Mouse (Mus musculus): ENCODE results near the gene S100a6. TPM values are rescaled to one million over a fixed set of nuclear protein-coding genes. Genes with fewer than 3 reads are reported as not detected.

The S100a6 gene
- polyA plus RNA-seq, 1 experiment from 2014 or later, result 3,685 TPM

DNA sequence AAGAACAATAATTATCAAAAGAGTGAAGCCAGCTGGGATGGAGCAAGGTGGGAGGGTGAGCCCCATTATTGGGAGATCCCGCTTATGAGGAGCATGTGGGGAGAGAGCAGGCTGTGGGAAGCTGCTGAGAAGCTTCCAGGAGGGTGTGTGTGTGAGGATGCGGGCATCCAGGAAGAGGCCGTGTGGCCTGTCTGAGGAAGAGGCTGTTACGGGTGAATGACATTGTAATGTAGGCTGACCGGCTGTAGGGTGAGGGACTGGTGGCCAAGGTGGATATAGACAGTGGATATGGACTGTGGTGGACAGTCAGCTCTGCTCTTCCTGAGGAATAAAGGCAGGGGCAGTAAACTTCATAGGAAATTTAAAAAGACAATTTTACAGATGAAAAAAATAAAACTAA is 12.8 kb downstream of the S100a6 start:
- 78% methylated on average over 5 of the region's 5 CpGs for WGBS
- no peaks in the 10 kb centered on the region for H3K9me3 ChIP-seq (ENCODE audit: control insufficient read depth, low read length)
- H3K36me3 ChIP-seq (ENCODE audit: control insufficient read depth, insufficient read depth, low read length), result no peaks in the 10 kb centered on the region
- no peak overlapping the region for H3K4me3 ChIP-seq (ENCODE audit: low read depth, low read length)
- peak overlapping the region; percentile 79 for H3K27ac ChIP-seq (replicated peaks)
- H3K27me3 ChIP-seq (ENCODE audit: control insufficient read depth, insufficient read depth, low read length), result no peaks in the 10 kb centered on the region
- TF ChIP-seq CTCF (IDR thresholded peaks at IDR 0.05; ENCODE audit: low read depth), result no peak
- no peak for TF ChIP-seq EP300 (optimal IDR thresholded peaks at IDR 0.05)
- H3K4me1 ChIP-seq (replicated peaks; ENCODE audit: control insufficient read depth, insufficient read depth), result no peaks in the 10 kb centered on the region
- H3K9ac ChIP-seq (ENCODE audit: low read length), result no peak overlapping the region
- ATAC-seq (ENCODE audit: low FRiP score, low TSS enrichment) (no peak), DNase-seq (ENCODE audit: low spot score) (peak; percentile 13)
- H3K4me2 ChIP-seq (replicated peaks; ENCODE audit: low read depth), result no peak overlapping the region

DNA sequence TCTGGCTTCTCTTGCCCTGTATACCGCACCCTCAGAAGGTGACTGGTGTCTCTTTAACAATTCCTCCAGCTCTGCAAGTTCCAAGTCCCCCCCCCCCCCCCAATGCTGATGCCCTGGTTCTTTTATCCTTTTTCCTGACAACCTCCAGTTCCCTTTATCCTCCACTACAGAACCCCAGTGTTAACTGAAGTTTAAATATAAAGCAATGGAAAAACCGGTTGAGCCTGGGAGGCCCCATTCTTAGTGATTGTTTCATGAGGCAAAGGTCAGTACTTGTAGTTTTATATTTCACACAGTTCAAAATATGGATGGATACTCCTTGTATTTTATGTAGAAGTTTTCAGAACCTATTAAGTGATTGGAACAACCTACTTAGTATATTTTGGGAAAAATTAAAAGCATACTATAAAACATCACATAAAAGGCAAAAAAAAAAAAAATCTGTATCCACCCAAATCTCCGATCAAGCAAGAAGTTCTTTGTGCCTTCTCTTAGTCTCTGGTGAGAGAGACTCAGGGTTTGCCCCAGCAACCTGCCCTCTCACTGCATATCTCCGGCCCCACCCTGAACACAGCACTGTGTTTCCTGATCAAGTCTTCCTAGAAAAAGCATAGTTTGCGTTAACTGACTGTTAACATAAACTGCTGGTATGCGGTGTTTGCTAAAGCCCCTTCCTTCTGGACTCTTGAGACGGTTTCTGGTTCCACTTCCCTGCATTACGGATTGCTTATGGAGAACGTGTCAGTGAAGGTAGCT is 13.8 kb downstream of the S100a6 start:
- Histone ChIP-seq H3K9me3 (ENCODE audit: control insufficient read depth, low read length) (no peaks in the 10 kb centered on the region), H3K36me3 (ENCODE audit: control insufficient read depth, insufficient read depth, low read length) (no peaks in the 10 kb centered on the region), H3K4me2 (replicated peaks; ENCODE audit: low read depth) (peak overlapping the region; percentile 15; the same call in 1 of the 2 replicates), H3K27ac (replicated peaks) (peak overlapping the region; percentile 90), H3K9ac (ENCODE audit: low read length) (no peak overlapping the region), H3K4me1 (replicated peaks; ENCODE audit: control insufficient read depth, insufficient read depth) (no peaks in the 10 kb centered on the region), H3K4me3 (ENCODE audit: low read depth, low read length) (no peak overlapping the region), H3K27me3 (ENCODE audit: control insufficient read depth, insufficient read depth, low read length) (no peaks in the 10 kb centered on the region)
- TF ChIP-seq CTCF (IDR thresholded peaks at IDR 0.05; ENCODE audit: low read depth) (no peak), EP300 (optimal IDR thresholded peaks at IDR 0.05) (no peak)
- peak; percentile 78 for ATAC-seq (ENCODE audit: low FRiP score, low TSS enrichment)
- WGBS, result 33% methylated on average over 9 of the region's 9 CpGs
- DNase-seq (ENCODE audit: low spot score), result peak; percentile 73

DNA sequence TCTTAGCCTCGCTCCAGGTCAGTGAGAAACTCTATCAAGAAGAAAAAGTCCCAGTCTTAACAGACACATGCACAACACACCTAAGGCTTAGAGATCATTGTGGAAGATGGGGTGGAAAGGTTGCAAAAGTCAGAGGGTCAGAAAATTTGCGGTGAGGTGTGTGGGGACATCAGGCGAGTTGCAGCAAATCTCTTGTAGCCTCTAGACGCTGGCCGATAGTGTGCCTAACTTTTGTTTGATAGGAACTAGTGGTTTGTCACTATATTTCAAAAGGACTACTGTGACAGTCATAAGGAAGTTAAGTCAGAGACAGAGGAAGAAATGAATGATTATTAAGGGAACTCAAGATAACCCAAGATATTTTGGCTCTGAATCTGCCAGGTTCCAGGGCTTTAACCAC is 14.7 kb downstream of the S100a6 start:
- Histone ChIP-seq H3K27ac (replicated peaks) (peak overlapping the region; percentile 90), H3K4me2 (replicated peaks; ENCODE audit: low read depth) (no peak overlapping the region; the same call in 1 of the 2 replicates), H3K4me1 (replicated peaks; ENCODE audit: control insufficient read depth, insufficient read depth) (no peaks in the 10 kb centered on the region), H3K4me3 (ENCODE audit: low read depth, low read length) (no peak overlapping the region), H3K36me3 (ENCODE audit: control insufficient read depth, insufficient read depth, low read length) (no peaks in the 10 kb centered on the region), H3K27me3 (ENCODE audit: control insufficient read depth, insufficient read depth, low read length) (no peaks in the 10 kb centered on the region), H3K9ac (ENCODE audit: low read length) (no peak overlapping the region), H3K9me3 (ENCODE audit: control insufficient read depth, low read length) (no peaks in the 10 kb centered on the region)
- 77% methylated on average over 5 of the region's 5 CpGs for WGBS
- ATAC-seq (ENCODE audit: low FRiP score, low TSS enrichment) (no peak), DNase-seq (ENCODE audit: low spot score) (peak; percentile 12)
- no peak for TF ChIP-seq EP300 (optimal IDR thresholded peaks at IDR 0.05)

DNA sequence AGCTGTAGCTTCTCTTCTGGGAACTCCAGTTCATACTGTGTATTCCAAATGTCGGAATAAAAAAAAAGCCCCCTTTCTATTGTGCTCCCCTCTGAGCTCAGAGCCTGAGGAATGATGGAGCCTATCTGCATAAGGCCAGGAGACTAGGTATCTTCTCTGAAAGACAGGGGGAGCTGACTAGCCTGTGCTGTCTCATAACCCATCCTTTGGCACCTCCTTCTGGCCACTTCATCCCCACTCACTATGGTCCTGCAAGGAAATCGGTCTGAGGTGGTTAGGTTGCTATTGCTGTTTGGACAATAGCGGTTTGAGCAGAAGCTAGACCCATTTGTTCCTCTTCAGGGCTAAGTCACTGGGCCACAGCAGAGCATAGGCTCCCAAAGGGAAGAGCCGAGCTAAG is 15.1 kb downstream of the S100a6 start:
- H3K36me3 ChIP-seq (ENCODE audit: control insufficient read depth, insufficient read depth, low read length), result no peaks in the 10 kb centered on the region
- H3K27ac ChIP-seq (replicated peaks), result peak overlapping the region; percentile 30; the same call in 1 of the 2 replicates
- H3K4me3 ChIP-seq (ENCODE audit: low read depth, low read length), result no peak overlapping the region
- no peak overlapping the region for H3K9ac ChIP-seq (ENCODE audit: low read length)
- WGBS, result 54% methylated on average over 4 of the region's 4 CpGs
- H3K4me2 ChIP-seq (replicated peaks; ENCODE audit: low read depth), result no peak overlapping the region
- H3K4me1 ChIP-seq (replicated peaks; ENCODE audit: control insufficient read depth, insufficient read depth), result no peaks in the 10 kb centered on the region
- H3K9me3 ChIP-seq (ENCODE audit: control insufficient read depth, low read length), result no peaks in the 10 kb centered on the region
- peak; percentile 92 for TF ChIP-seq CTCF (IDR thresholded peaks at IDR 0.05; ENCODE audit: low read depth)
- no peak for TF ChIP-seq EP300 (optimal IDR thresholded peaks at IDR 0.05)
- ATAC-seq (ENCODE audit: low FRiP score, low TSS enrichment) (no peak), DNase-seq (ENCODE audit: low spot score) (peak; percentile 65)
- no peaks in the 10 kb centered on the region for H3K27me3 ChIP-seq (ENCODE audit: control insufficient read depth, insufficient read depth, low read length)

GRCm38 (mm10) chr3:90629298-90629697 is 16.6 kb downstream of the S100a6 start:
- no peaks in the 10 kb centered on the region for H3K4me1 ChIP-seq (replicated peaks; ENCODE audit: control insufficient read depth, insufficient read depth)
- ATAC-seq (ENCODE audit: low FRiP score, low TSS enrichment) (peak; percentile 46), DNase-seq (ENCODE audit: low spot score) (peak; percentile 14)
- no peak overlapping the region for H3K9ac ChIP-seq (ENCODE audit: low read length)
- no peaks in the 10 kb centered on the region for H3K27me3 ChIP-seq (ENCODE audit: control insufficient read depth, insufficient read depth, low read length)
- no peaks in the 10 kb centered on the region for H3K9me3 ChIP-seq (ENCODE audit: control insufficient read depth, low read length)
- no peak overlapping the region for H3K4me2 ChIP-seq (replicated peaks; ENCODE audit: low read depth)
- TF ChIP-seq EP300 (optimal IDR thresholded peaks at IDR 0.05) (no peak), CTCF (IDR thresholded peaks at IDR 0.05; ENCODE audit: low read depth) (no peak)
- 59% methylated on average over 2 of the region's 2 CpGs for WGBS
- H3K36me3 ChIP-seq (ENCODE audit: control insufficient read depth, insufficient read depth, low read length), result no peaks in the 10 kb centered on the region
- no peak overlapping the region for H3K4me3 ChIP-seq (ENCODE audit: low read depth, low read length)
- H3K27ac ChIP-seq (replicated peaks), result no peak overlapping the region

DNA sequence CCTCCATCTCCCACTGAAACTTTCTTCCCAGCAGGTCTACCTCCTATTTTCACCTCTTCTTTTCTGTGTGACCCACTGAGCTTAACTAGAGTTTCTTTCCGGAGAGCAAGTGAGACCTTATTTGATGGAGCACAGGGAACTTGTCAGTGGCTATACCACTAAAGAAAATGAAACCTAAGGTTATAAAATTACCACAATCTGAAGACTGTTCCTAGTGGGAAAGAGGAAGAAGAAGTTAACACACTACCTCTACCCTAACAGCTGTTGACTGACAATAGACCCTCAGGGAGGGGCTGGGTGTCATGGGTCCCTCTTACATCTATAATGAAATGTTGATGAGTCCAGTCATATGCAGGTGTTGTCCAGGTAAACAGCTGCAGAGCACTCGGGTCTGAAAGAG is 19.3 kb downstream of the S100a6 start:
- no peak for TF ChIP-seq EP300 (optimal IDR thresholded peaks at IDR 0.05)
- H3K9me3 ChIP-seq (ENCODE audit: control insufficient read depth, low read length), result no peaks in the 10 kb centered on the region
- no peak overlapping the region for H3K27ac ChIP-seq (replicated peaks)
- H3K4me3 ChIP-seq (ENCODE audit: low read depth, low read length), result no peak overlapping the region
- DNase-seq (ENCODE audit: low spot score) (peak; percentile 4), ATAC-seq (ENCODE audit: low FRiP score, low TSS enrichment) (no peak)
- no peak overlapping the region for H3K4me2 ChIP-seq (replicated peaks; ENCODE audit: low read depth)
- no peaks in the 10 kb centered on the region for H3K36me3 ChIP-seq (ENCODE audit: control insufficient read depth, insufficient read depth, low read length)
- H3K27me3 ChIP-seq (ENCODE audit: control insufficient read depth, insufficient read depth, low read length), result no peaks in the 10 kb centered on the region
- WGBS, result 58% methylated on average over 2 of the region's 2 CpGs
- no peak overlapping the region for H3K9ac ChIP-seq (ENCODE audit: low read length)
- no peaks in the 10 kb centered on the region for H3K4me1 ChIP-seq (replicated peaks; ENCODE audit: control insufficient read depth, insufficient read depth)

Data from stomach, postnatal 0 days (tissue).